Mouse (Mus musculus): ENCODE results near the gene Csad. TPM values are rescaled to one million over a fixed set of nuclear protein-coding genes. Genes with fewer than 3 reads are reported as not detected.

Csad gene
- polyA plus RNA-seq, 1 experiment from 2014 or later = 112 TPM

DNA sequence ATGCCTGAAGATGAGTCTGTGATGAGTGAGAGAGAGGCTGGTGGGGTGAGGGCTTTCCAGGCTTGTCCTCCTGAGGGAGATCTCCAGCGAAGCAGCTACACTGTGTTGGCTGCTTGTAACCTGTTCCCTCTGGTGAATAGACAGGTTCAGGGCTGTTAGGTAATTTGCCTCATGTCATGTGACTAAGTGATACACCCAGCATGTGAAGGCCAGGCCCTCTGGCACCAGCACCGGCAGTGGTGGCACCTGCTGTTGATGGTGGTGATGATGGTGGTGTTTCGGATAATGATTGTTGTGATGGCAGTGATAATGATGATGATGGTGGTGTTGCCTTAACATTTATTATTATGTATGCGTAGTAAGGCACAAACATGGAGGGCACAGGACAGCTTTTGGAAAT, 6.3 kb upstream of the Csad start:
- H3K27me3 ChIP-seq = no peaks in the 10 kb centered on the region
- no peaks in the 10 kb centered on the region for H3K9me3 ChIP-seq (replicated peaks)
- 88% methylated on average over 4 of the region's 4 CpGs for WGBS
- H3K9ac ChIP-seq = no peak overlapping the region
- H3K4me1 ChIP-seq = peaks cover 25% of the 10 kb centered on the region
- H3K4me3 ChIP-seq (replicated peaks) = no peak overlapping the region
- ATAC-seq (replicated peaks; ENCODE audit: low FRiP score) = no peak
- no peak overlapping the region for H3K27ac ChIP-seq
- H3K36me3 ChIP-seq = peaks cover 93% of the 10 kb centered on the region
- no peak overlapping the region for H3K4me2 ChIP-seq

DNA sequence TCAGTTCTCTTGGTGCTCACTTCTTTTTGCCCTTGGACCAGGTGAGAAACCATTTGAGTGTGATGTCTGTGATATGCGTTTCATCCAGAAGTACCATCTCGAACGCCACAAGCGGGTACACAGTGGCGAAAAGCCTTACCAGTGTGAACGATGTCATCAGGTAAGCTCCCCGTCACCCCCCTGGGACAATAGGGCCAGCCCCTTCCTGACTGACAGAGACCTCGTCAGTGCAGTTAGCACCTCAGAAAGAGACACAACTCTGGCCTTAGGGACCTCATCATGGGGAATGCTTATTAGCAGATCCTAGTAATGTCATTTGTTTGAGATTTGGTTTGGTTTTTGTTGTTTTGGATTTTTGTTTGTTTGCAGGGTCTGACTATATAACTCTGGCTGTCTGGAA, 4.6 kb upstream of the Csad start:
- 80% methylated on average over 8 of the region's 8 CpGs for WGBS
- Histone ChIP-seq H3K4me3 (replicated peaks) (no peak overlapping the region), H3K27me3 (no peaks in the 10 kb centered on the region), H3K36me3 (peaks cover 90% of the 10 kb centered on the region), H3K9me3 (replicated peaks) (no peaks in the 10 kb centered on the region), H3K9ac (no peak overlapping the region), H3K4me2 (no peak overlapping the region), H3K4me1 (peaks cover 41% of the 10 kb centered on the region), H3K27ac (no peak overlapping the region)
- ATAC-seq (replicated peaks; ENCODE audit: low FRiP score) = no peak

DNA sequence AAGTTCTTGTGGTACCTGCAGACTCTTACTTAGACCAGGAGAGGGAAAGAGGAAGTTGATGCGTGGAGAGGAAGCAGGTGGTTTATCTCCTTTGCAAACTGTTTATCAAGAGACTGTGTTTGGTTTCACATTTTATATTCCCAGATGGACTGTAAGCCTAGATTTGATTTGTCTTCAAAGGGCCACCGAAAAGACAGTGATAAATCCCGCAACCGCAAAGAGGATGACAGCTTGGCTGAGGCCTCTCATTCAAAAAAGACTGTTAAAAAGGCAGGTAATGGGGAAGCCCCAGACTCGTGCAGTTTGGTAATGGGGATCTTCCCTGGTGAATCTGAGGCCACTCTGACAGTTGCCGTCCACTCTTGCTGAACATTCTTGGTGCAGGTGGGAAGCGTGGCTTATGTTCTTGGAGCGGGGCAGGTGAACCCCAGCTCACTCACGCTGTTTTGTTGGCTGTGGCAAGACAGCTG, 3.6 kb upstream of the Csad start:
- Histone ChIP-seq H3K9ac (no peak overlapping the region; the same call in 1 of the 2 replicates), H3K36me3 (peaks cover 80% of the 10 kb centered on the region), H3K4me3 (replicated peaks) (no peak overlapping the region), H3K4me2 (peak overlapping the region; percentile 28; the same call in 1 of the 2 replicates), H3K9me3 (replicated peaks) (no peaks in the 10 kb centered on the region), H3K27ac (peak overlapping the region; percentile 54), H3K4me1 (peaks cover 41% of the 10 kb centered on the region), H3K27me3 (no peaks in the 10 kb centered on the region)
- no peak for ATAC-seq (replicated peaks; ENCODE audit: low FRiP score)
- 65% methylated on average over 9 of the region's 9 CpGs for WGBS

DNA sequence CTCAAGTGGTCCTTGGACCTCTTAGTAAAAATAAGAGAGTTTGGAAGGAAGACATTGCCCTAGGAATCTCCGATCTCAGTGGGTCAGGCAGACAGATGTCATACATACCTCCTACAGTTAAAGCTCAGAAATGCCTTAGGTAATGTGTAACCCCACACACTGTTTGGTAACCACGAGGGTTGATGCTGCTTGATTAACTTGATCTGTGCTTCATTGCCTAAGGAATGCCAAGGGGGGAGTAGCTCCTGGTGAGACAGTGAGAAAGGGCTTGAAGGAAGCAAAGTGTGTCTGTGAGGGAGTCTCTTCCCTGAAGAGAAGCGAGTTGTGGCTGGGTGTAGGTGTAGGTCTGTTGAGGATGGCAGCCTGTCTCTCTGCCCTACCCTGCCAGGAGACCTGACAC, 2.8 kb upstream of the Csad start:
- ATAC-seq (replicated peaks; ENCODE audit: low FRiP score) = no peak
- H3K36me3 ChIP-seq = peaks cover 72% of the 10 kb centered on the region
- 55% methylated on average over 3 of the region's 3 CpGs for whole genome bisulfite sequencing
- H3K27ac ChIP-seq = peak overlapping the region; percentile 71
- H3K4me1 ChIP-seq = peaks cover 46% of the 10 kb centered on the region
- no peaks in the 10 kb centered on the region for H3K9me3 ChIP-seq (replicated peaks)
- no peak overlapping the region for H3K4me3 ChIP-seq (replicated peaks)
- no peaks in the 10 kb centered on the region for H3K27me3 ChIP-seq
- peak overlapping the region; percentile 9; the same call in 1 of the 2 replicates for H3K9ac ChIP-seq
- peak overlapping the region; percentile 28 for H3K4me2 ChIP-seq

DNA sequence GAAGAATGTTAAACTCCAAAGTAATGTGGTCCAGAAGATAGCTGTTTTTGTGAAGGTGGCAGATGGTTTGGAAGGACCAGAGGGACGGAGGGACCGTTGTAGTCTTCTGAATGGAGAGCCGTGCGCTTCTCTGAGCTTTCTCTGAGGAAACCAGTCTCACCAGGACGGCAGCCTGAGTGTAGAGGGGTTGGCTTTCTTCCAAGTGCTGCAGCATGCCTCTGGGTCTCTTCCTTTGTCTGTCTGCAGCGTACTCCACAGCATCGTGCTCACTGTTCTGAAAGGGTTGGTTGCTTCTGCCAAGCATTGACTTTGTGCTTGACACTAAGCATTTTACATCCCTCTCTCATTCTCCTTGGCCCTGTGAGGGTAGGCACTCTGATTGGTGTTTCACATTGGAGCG, 1.3 kb upstream of the Csad start:
- H3K4me2 ChIP-seq = peak overlapping the region; percentile 78
- 53% methylated on average over 8 of the region's 8 CpGs for WGBS
- H3K9me3 ChIP-seq (replicated peaks) = no peaks in the 10 kb centered on the region
- ATAC-seq (replicated peaks; ENCODE audit: low FRiP score) = no peak
- peak overlapping the region; percentile 26; the same call in 1 of the 2 replicates for H3K9ac ChIP-seq
- peaks cover 50% of the 10 kb centered on the region for H3K4me1 ChIP-seq
- H3K27me3 ChIP-seq = no peaks in the 10 kb centered on the region
- H3K36me3 ChIP-seq = peaks cover 57% of the 10 kb centered on the region
- peak overlapping the region; percentile 69 for H3K4me3 ChIP-seq (replicated peaks)
- H3K27ac ChIP-seq = peak overlapping the region; percentile 68

DNA sequence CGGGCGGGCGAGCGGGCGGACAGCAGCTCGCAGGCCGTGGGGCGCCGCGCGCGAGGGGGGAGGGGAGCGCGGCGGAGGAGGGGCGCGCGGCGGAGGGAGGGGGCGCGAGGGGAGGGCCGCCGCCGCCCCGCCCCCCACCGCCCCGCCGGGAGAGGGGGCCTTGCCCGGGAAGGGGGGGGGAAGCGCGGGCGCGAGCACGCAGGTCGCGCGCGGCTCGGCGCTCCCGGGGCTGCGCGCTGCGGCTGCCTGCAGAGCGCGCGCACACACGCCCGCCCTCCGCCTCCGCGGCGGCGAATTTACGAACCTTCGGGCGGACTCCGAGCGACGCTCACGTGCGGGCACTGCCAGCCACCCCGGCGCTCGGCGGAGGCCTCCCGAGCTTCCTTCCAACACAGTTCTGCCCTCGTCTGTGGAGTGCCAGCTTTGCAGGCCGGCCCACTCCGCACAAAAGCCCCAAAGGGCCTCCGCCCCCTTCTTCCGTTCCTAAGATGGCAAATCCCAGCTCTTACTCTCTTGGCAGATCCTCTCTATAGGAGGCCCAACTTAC, 616 bp downstream of the Csad start:
- H3K9me3 ChIP-seq (replicated peaks) = no peaks in the 10 kb centered on the region
- under 1% methylated on average over 34 of the region's 72 CpGs for WGBS
- H3K36me3 ChIP-seq = peaks cover 43% of the 10 kb centered on the region
- peak; percentile 36 for ATAC-seq (replicated peaks; ENCODE audit: low FRiP score)
- peak overlapping the region; percentile 98 for H3K27ac ChIP-seq
- peak overlapping the region; percentile 69 for H3K4me3 ChIP-seq (replicated peaks)
- H3K4me1 ChIP-seq = peaks cover 52% of the 10 kb centered on the region
- H3K4me2 ChIP-seq = peak overlapping the region; percentile 78
- H3K9ac ChIP-seq = peak overlapping the region; percentile 79
- H3K27me3 ChIP-seq = no peaks in the 10 kb centered on the region

DNA sequence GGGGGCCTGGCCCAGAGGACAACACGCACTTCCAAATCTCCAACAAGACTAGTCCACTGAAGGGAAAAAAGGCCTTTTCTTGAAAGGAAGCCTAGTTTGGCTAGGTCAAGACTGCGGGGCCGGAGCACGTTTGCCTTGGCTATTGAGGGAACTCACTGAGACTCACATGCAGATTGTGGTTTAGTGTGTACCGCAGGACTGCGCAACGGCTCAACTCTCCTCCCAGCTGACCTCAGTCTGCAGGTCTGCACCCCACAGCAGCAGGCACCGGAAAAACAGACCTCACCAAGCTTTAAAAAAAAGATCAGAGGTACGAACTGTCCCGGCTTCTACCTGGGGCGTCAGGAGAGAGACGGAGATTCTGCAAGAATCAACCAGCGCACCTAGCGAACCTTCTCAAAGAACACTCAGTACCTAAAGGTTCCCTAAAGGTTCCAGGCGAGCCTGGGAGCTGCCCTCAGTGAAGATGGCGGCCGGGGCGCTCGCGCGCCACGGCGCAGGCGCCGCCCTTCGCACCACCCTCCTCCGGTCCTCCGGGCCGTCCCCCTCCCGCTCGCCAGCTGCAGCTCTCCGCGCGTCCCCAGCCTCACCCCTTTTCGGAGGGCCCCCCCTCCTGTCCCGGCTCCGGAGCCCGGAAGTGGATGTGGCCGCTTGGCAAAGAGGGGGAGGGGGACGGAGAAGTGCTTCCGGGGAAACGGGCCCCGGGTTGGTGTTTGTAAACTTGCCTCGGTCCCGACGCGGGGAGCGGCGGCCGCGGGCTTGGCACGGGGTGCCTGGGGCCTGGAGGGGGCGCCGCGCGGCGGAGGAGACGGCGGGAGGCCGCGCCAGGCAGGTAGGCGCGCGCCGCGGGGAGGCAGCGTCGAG, 1.3 kb downstream of the Csad start, which contains the start of gene Zfp740:
TSS of gene Zfp740 (plus strand) at position 279 of the 864 bp plus-strand sequence.
- Histone ChIP-seq H3K4me2 (peak within 1 kb of the TSS; percentile 78), H3K36me3 (peaks cover 36% of the 10 kb centered on the region), H3K4me3 (replicated peaks) (peak within 1 kb of the TSS; percentile 69), H3K9ac (peak within 1 kb of the TSS; percentile 79), H3K27ac (peak within 1 kb of the TSS; percentile 98), H3K9me3 (replicated peaks) (no peaks in the 10 kb centered on the region), H3K4me1 (peaks cover 50% of the 10 kb centered on the region), H3K27me3 (no peaks in the 10 kb centered on the region)
- WGBS = under 1% methylated on average over 64 of the region's 68 CpGs
- ATAC-seq (replicated peaks; ENCODE audit: low FRiP score) = peak; percentile 96

DNA sequence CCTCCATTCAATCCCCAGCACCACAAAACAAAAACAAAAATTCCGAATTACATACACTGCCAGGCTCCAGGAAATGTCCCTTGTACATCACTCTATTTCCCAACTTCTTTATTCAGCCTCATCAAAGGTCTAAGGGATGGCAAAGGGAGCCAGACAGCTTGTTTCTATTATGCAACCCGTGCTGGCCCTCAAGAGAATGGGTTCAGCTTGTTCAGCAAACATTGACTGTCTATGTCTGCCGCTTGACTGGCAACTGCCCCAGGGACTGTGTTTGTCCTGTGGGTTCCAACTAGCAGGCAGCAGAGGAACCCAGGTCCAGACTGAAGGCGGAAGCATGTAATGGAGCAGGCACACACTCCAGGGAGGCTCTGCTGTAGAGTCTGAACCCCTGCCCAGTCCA, 5.7 kb downstream of the Csad start:
- WGBS = 86% methylated on average over 4 of the region's 4 CpGs

DNA sequence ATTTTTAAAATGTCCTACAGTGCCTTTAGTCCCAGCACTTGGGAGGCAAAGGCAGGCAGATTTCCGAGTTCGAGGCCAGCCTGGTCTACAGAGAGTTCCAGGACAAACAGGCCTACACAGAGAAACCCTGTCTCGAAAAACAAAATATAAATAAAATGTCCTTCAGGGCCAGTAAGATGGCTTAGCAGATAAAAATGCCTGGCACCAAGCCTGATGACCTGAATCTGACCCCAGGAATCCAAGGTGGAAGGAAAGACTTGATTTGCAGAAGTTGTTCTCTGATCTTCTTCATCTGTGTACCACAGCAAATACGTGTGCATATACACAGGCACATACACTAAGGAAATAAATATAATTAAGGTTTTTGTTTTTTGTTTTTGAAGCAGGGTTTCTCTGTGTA, 9.2 kb downstream of the Csad start:
- Histone ChIP-seq H3K4me2 (no peak overlapping the region), H3K9ac (no peak overlapping the region), H3K27me3 (no peaks in the 10 kb centered on the region), H3K4me1 (peaks cover 10% of the 10 kb centered on the region), H3K4me3 (replicated peaks) (no peak overlapping the region), H3K36me3 (peaks cover 7% of the 10 kb centered on the region; the same call in 1 of the 2 replicates), H3K9me3 (replicated peaks) (no peaks in the 10 kb centered on the region), H3K27ac (no peak overlapping the region)
- WGBS = 66% methylated on average over 4 of the region's 4 CpGs
- no peak for ATAC-seq (replicated peaks; ENCODE audit: low FRiP score)

More for the DNA sequence above, 5.7 kb downstream of the Csad start:
- Histone ChIP-seq H3K9ac (no peak overlapping the region), H3K9me3 (replicated peaks) (no peaks in the 10 kb centered on the region), H3K27ac (no peak overlapping the region), H3K4me1 (peaks cover 11% of the 10 kb centered on the region), H3K27me3 (no peaks in the 10 kb centered on the region), H3K36me3 (peaks cover 10% of the 10 kb centered on the region; the same call in 1 of the 2 replicates), H3K4me3 (replicated peaks) (no peak overlapping the region), H3K4me2 (no peak overlapping the region)
- no peak for ATAC-seq (replicated peaks; ENCODE audit: low FRiP score)

DNA sequence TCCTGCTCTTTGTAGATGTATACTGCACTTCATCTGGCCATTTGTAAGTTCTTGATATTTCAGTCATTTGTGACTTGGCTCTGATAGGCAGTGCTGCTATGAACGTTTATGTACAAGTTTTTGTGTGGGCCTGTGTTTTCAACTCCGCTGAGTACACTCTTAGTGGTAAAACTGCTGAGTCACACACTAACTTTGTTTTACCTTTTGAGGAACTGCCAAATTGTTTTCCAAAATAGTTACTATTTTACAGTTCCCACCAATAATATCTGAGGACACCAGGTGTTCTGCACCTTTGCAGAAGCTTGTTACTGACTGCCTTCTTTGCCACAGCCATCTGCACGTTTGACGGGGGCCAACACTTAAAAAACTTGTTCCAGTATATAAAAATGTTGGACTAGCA, 10.1 kb downstream of the Csad start:
- Histone ChIP-seq H3K4me2 (no peak overlapping the region), H3K4me3 (replicated peaks) (no peak overlapping the region), H3K9ac (no peak overlapping the region), H3K27me3 (no peaks in the 10 kb centered on the region), H3K36me3 (peaks cover 5% of the 10 kb centered on the region; the same call in 1 of the 2 replicates), H3K4me1 (peaks cover 10% of the 10 kb centered on the region), H3K9me3 (replicated peaks) (no peaks in the 10 kb centered on the region), H3K27ac (no peak overlapping the region)
- ATAC-seq (replicated peaks; ENCODE audit: low FRiP score) = no peak
- 75% methylated on average over 4 of the region's 4 CpGs for WGBS

DNA sequence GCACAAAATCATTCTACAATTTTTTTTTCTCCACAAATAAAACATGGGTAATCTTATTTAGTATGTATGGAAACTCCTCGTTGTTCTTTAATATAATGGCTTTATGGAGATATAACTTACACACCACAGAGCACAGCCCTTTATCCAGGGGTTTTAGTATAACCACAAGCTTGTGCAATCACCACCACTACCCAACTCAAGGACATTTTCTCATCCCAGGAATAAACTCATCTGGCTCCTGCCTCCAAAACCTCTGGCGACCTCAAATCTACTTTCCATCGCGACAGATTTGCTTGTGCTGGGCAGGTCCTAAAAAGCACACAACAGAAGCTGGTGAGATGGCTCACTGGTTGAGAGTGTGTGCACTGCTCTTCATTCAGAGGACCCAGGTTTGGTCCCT, 10.9 kb downstream of the Csad start:
- no peak overlapping the region for H3K4me3 ChIP-seq (replicated peaks)
- H3K27me3 ChIP-seq = no peaks in the 10 kb centered on the region
- peaks cover 5% of the 10 kb centered on the region; the same call in 1 of the 2 replicates for H3K36me3 ChIP-seq
- H3K9ac ChIP-seq = no peak overlapping the region
- ATAC-seq (replicated peaks; ENCODE audit: low FRiP score) = no peak
- H3K27ac ChIP-seq = no peak overlapping the region
- WGBS = 88% methylated on average over 4 of the region's 4 CpGs
- peaks cover 14% of the 10 kb centered on the region for H3K4me1 ChIP-seq
- no peaks in the 10 kb centered on the region for H3K9me3 ChIP-seq (replicated peaks)
- H3K4me2 ChIP-seq = no peak overlapping the region

DNA sequence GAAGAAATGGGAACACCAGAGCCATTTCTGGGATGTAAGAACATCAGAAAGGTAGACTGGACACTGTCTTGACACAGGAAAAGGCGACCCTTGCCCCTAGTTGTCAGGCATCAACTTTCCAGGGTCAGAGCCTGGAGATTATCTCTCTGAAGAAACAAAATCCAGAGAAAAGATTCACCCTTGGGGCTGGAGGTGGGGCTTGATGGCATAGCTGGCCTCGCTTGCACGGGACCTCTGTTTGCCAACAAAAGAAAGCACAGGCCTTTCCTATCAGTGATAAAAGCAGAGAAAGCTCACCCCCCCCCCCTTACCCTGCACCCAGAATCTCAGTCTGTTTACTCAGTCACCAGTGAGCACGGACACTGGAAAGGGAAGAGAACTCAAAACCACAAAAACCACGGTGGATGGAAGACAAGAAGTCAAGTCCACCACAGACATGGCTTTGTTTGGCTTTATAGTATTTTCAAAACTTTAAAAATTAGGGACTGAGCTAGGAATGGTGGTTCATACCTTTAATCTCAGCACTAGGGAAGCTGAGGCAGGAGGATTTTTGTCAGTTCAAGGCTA, 11.6 kb downstream of the Csad start:
- Histone ChIP-seq H3K4me3 (replicated peaks) (no peak overlapping the region), H3K27ac (no peak overlapping the region), H3K4me2 (no peak overlapping the region), H3K4me1 (peaks cover 21% of the 10 kb centered on the region), H3K27me3 (no peaks in the 10 kb centered on the region), H3K36me3 (peaks cover 4% of the 10 kb centered on the region; the same call in 1 of the 2 replicates), H3K9ac (no peak overlapping the region), H3K9me3 (replicated peaks) (no peaks in the 10 kb centered on the region)
- ATAC-seq (replicated peaks; ENCODE audit: low FRiP score) = no peak
- WGBS = 58% methylated on average over 5 of the region's 5 CpGs

All from kidney, embryonic 15.5 days (tissue).